13 mouse cellular contexts compared by ENCODE assay signal in the genomic region with DNA sequence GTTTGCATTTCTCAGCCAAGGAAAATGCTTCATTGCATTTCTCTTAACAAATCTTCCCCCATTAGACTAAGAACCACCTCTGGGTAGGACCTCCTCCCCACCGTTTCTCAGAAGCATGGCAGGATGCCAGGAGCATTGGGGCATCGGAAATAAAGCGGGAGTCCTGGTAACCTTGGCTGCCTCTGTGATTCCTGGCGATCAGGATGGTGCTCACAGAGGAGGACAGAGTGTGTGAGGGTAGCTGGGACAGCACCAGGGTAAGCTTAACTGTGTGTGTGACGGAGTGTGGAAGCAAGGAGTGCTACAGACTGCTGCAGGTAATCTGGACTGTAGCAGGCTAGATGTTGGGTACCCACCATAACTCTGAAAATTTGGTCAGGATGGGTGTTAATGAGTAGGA.
DNase-seq lines count a peak whose midpoint lies in the region; ATAC-seq and TF ChIP-seq lines count a peak whose summit lies in the region.
"Had no signal": no experiment of that assay in that cellular context is flagged by ENCODE, and none has a peak within 500 bp of the region (broad histone marks: within the 10 kb centered on the region; RNA-seq: fewer than 3 reads in every experiment).

No protein-coding gene starts in this region.

- H3K9me3 ChIP-seq in hindbrain, embryonic 13.5 days: no peaks in the 10 kb centered on the region
- H3K9me3 ChIP-seq in hindbrain, embryonic 11.5 days (ENCODE audit: control insufficient read depth, low read length): no peaks in the 10 kb centered on the region
- H3K9me3 ChIP-seq in midbrain, embryonic 11.5 days (ENCODE audit: control insufficient read depth, low read length): no peaks in the 10 kb centered on the region
- no peaks in the 10 kb centered on the region for H3K9me3 ChIP-seq in midbrain, embryonic 13.5 days
- H3K9me3 ChIP-seq in hindbrain, postnatal 0 days (ENCODE audit: low read length): no peaks in the 10 kb centered on the region
- H3K9me3 ChIP-seq in midbrain, embryonic 14.5 days (ENCODE audit: control insufficient read depth, low read length): no peaks in the 10 kb centered on the region
- H3K9me3 ChIP-seq: heart, embryonic 15.5 days; limb, embryonic 12.5 days had no signal

- H3K4me3 ChIP-seq in hindbrain, embryonic 13.5 days: no peak overlapping the region
- H3K4me3 ChIP-seq in hindbrain, embryonic 11.5 days (ENCODE audit: low read depth, low read length): no peak overlapping the region
- H3K4me3 ChIP-seq in midbrain, embryonic 11.5 days (ENCODE audit: low read depth, low read length): no peak overlapping the region
- no peak overlapping the region for H3K4me3 ChIP-seq in midbrain, embryonic 13.5 days (replicated peaks)
- H3K4me3 ChIP-seq in hindbrain, postnatal 0 days (ENCODE audit: low read length): no peak overlapping the region
- no peak overlapping the region for H3K4me3 ChIP-seq in midbrain, embryonic 14.5 days (replicated peaks; ENCODE audit: low read depth, low read length)
- H3K4me3 ChIP-seq: heart, embryonic 15.5 days; limb, embryonic 12.5 days had no signal

- H3K4me1 ChIP-seq in hindbrain, embryonic 13.5 days (replicated peaks): peaks cover 24% of the 10 kb centered on the region
- no peaks in the 10 kb centered on the region for H3K4me1 ChIP-seq in hindbrain, embryonic 11.5 days (replicated peaks; ENCODE audit: control insufficient read depth, insufficient read depth, low read length)
- peaks cover 3% of the 10 kb centered on the region; the same call in 1 of the 2 replicates for H3K4me1 ChIP-seq in midbrain, embryonic 11.5 days (ENCODE audit: control insufficient read depth, insufficient read depth, low read length)
- peaks cover 30% of the 10 kb centered on the region for H3K4me1 ChIP-seq in midbrain, embryonic 13.5 days (replicated peaks)
- H3K4me1 ChIP-seq in hindbrain, postnatal 0 days (ENCODE audit: insufficient read depth, low read length): no peaks in the 10 kb centered on the region
- H3K4me1 ChIP-seq in midbrain, embryonic 14.5 days (ENCODE audit: control insufficient read depth, insufficient read depth, low read length): 0 out of 2 replicates have a peak, but pooled peaks cover 3% of the 10 kb centered on the region

- WGBS in hindbrain, embryonic 13.5 days: 59% methylated on average over 5 of the region's 5 CpGs
- 82% methylated on average over 5 of the region's 5 CpGs for WGBS in hindbrain, embryonic 11.5 days
- 89% methylated on average over 5 of the region's 5 CpGs for WGBS in midbrain, embryonic 11.5 days
- 64% methylated on average over 5 of the region's 5 CpGs for WGBS in midbrain, embryonic 13.5 days
- 28% methylated on average over 5 of the region's 5 CpGs for WGBS in hindbrain, postnatal 0 days
- WGBS in midbrain, embryonic 14.5 days: 67% methylated on average over 5 of the region's 5 CpGs

- peak; percentile 66; the same call in 1 of the 2 replicates for ATAC-seq in hindbrain, embryonic 13.5 days (ENCODE audit: low FRiP score)
- ATAC-seq in hindbrain, embryonic 11.5 days (ENCODE audit: low FRiP score): no peak
- ATAC-seq in midbrain, embryonic 11.5 days (ENCODE audit: low FRiP score): 0 out of 2 replicates have a peak, but pooled peaks have one; percentile 35
- ATAC-seq in midbrain, embryonic 13.5 days: no peak; the same call in 1 of the 2 replicates
- ATAC-seq in hindbrain, postnatal 0 days: peak; percentile 64; the same call in 1 of the 2 replicates
- ATAC-seq in midbrain, embryonic 14.5 days (ENCODE audit: low FRiP score, low TSS enrichment): no peak; the same call in 1 of the 2 replicates
- no peak for ATAC-seq in frontal cortex, adult (ENCODE audit: low TSS enrichment)
- ATAC-seq: intestine, embryonic 16.5 days; liver, postnatal 0 days had no signal

- no peaks in the 10 kb centered on the region for H3K27me3 ChIP-seq in hindbrain, embryonic 13.5 days
- H3K27me3 ChIP-seq in hindbrain, embryonic 11.5 days (ENCODE audit: control insufficient read depth, insufficient read depth, low read length): no peaks in the 10 kb centered on the region
- no peaks in the 10 kb centered on the region for H3K27me3 ChIP-seq in midbrain, embryonic 11.5 days (ENCODE audit: control insufficient read depth, insufficient read depth, low read length)
- H3K27me3 ChIP-seq in midbrain, embryonic 13.5 days: no peaks in the 10 kb centered on the region
- H3K27me3 ChIP-seq in hindbrain, postnatal 0 days (ENCODE audit: insufficient read depth, low read length): no peaks in the 10 kb centered on the region
- H3K27me3 ChIP-seq in midbrain, embryonic 14.5 days (ENCODE audit: control insufficient read depth, insufficient read depth, low read length): no peaks in the 10 kb centered on the region
- H3K27me3 ChIP-seq: heart, embryonic 15.5 days; limb, embryonic 12.5 days had no signal

- no peak overlapping the region for H3K9ac ChIP-seq in hindbrain, embryonic 13.5 days
- H3K9ac ChIP-seq in hindbrain, embryonic 11.5 days (ENCODE audit: low read depth, low read length): no peak overlapping the region
- no peak overlapping the region for H3K9ac ChIP-seq in midbrain, embryonic 11.5 days (ENCODE audit: low read length)
- no peak overlapping the region for H3K9ac ChIP-seq in midbrain, embryonic 13.5 days (replicated peaks)
- H3K9ac ChIP-seq in hindbrain, postnatal 0 days (replicated peaks; ENCODE audit: low read length): no peak overlapping the region
- H3K9ac ChIP-seq in midbrain, embryonic 14.5 days (replicated peaks; ENCODE audit: low read length): no peak overlapping the region
- H3K9ac ChIP-seq: heart, embryonic 15.5 days; limb, embryonic 12.5 days; liver, postnatal 0 days had no signal

- no peaks in the 10 kb centered on the region for H3K36me3 ChIP-seq in hindbrain, embryonic 13.5 days
- H3K36me3 ChIP-seq in hindbrain, embryonic 11.5 days (ENCODE audit: control insufficient read depth, insufficient read depth, low read length): no peaks in the 10 kb centered on the region
- no peaks in the 10 kb centered on the region for H3K36me3 ChIP-seq in midbrain, embryonic 11.5 days (ENCODE audit: control insufficient read depth, insufficient read depth, low read length)
- H3K36me3 ChIP-seq in midbrain, embryonic 13.5 days: no peaks in the 10 kb centered on the region
- H3K36me3 ChIP-seq in hindbrain, postnatal 0 days (ENCODE audit: insufficient read depth, low read length): no peaks in the 10 kb centered on the region
- no peaks in the 10 kb centered on the region for H3K36me3 ChIP-seq in midbrain, embryonic 14.5 days (ENCODE audit: control insufficient read depth, insufficient read depth, low read length)
- H3K36me3 ChIP-seq: heart, embryonic 15.5 days; limb, embryonic 12.5 days had no signal

- DNase-seq in hindbrain, embryonic 11.5 days (ENCODE audit: low spot score): no peak
- DNase-seq in midbrain, embryonic 11.5 days (ENCODE audit: low spot score, missing footprints): no peak
- peak; percentile 67 for DNase-seq in hindbrain, postnatal 0 days (ENCODE audit: low spot score)
- DNase-seq in midbrain, embryonic 14.5 days: peak; percentile 58
- DNase-seq: cerebellum, postnatal 36 days; liver, postnatal 0 days; thymus, postnatal 36 days had no signal

- H3K27ac ChIP-seq in hindbrain, embryonic 13.5 days: no peak overlapping the region
- H3K27ac ChIP-seq in hindbrain, embryonic 11.5 days (ENCODE audit: low read depth, low read length): no peak overlapping the region
- no peak overlapping the region for H3K27ac ChIP-seq in midbrain, embryonic 11.5 days (ENCODE audit: low read depth, low read length)
- no peak overlapping the region for H3K27ac ChIP-seq in midbrain, embryonic 13.5 days
- H3K27ac ChIP-seq in hindbrain, postnatal 0 days: no peak overlapping the region
- H3K27ac ChIP-seq in midbrain, embryonic 14.5 days (replicated peaks; ENCODE audit: low read depth, low read length): no peak overlapping the region
- H3K27ac ChIP-seq: heart, embryonic 15.5 days; limb, embryonic 12.5 days had no signal

- no peak overlapping the region for H3K4me2 ChIP-seq in hindbrain, embryonic 13.5 days
- H3K4me2 ChIP-seq in hindbrain, embryonic 11.5 days (replicated peaks; ENCODE audit: low read depth, low read length): no peak overlapping the region
- no peak overlapping the region for H3K4me2 ChIP-seq in midbrain, embryonic 11.5 days
- H3K4me2 ChIP-seq in midbrain, embryonic 13.5 days (replicated peaks): no peak overlapping the region
- no peak overlapping the region for H3K4me2 ChIP-seq in hindbrain, postnatal 0 days (ENCODE audit: low read depth, low read length)
- no peak overlapping the region for H3K4me2 ChIP-seq in midbrain, embryonic 14.5 days (ENCODE audit: low read length)
- H3K4me2 ChIP-seq: heart, embryonic 15.5 days; limb, embryonic 12.5 days had no signal

- TF ChIP-seq CTCF in hindbrain, postnatal 0 days (IDR thresholded peaks at IDR 0.05; ENCODE audit: low read depth): no peak

Comparison
In these comparisons a context has a peak if more than half of its experiments do, and no peak if none do; other contexts are left out.
1. ATAC-seq: peak in hindbrain, embryonic 13.5 days (single experiment), midbrain, embryonic 11.5 days (single experiment) and hindbrain, postnatal 0 days (single experiment); none in hindbrain, embryonic 11.5 days (single experiment), midbrain, embryonic 13.5 days (single experiment), midbrain, embryonic 14.5 days (single experiment) and frontal cortex, adult (single experiment).
2. DNase-seq: peak in hindbrain, postnatal 0 days (single experiment) and midbrain, embryonic 14.5 days (single experiment); none in hindbrain, embryonic 11.5 days (single experiment) and midbrain, embryonic 11.5 days (single experiment).